ENCODE assay signal across 8 mouse cellular contexts in genomic region chr8:83594167-83595049, GRCm38 (mm10). TPM values are rescaled to one million over a fixed set of nuclear protein-coding genes. Genes with fewer than 3 reads are reported as not detected.
DNase-seq lines count a peak whose midpoint lies in the region; ATAC-seq lines count a peak whose summit lies in the region.

No protein-coding gene starts in this region.

- peak overlapping the region; percentile 92 for H3K4me3 ChIP-seq in intestine, embryonic 14.5 days (ENCODE audit: low read depth, low read length)

- WGBS in intestine, embryonic 14.5 days = under 1% methylated on average over 43 of the region's 43 CpGs

- peak overlapping the region; percentile 88 for H3K4me2 ChIP-seq in intestine, embryonic 14.5 days (ENCODE audit: low read length)

- no peaks in the 10 kb centered on the region for H3K27me3 ChIP-seq in intestine, embryonic 14.5 days (replicated peaks; ENCODE audit: control insufficient read depth, insufficient read depth, low read length)

- H3K9ac ChIP-seq in intestine, embryonic 14.5 days (ENCODE audit: low read length) = peak overlapping the region; percentile 74

- H3K27ac ChIP-seq in intestine, embryonic 14.5 days (ENCODE audit: low read depth) = peak overlapping the region; percentile 91

- ATAC-seq in intestine, embryonic 14.5 days (replicated peaks; ENCODE audit: low FRiP score, low TSS enrichment, low read depth) = peak; percentile 98

- intact Hi-C loops in gastrocnemius, postnatal 14 days (cut with DNase I; ENCODE audit: low total_unique reads) = no loop called here
- intact Hi-C loops in left cerebral cortex, postnatal 14 days (cut with DNase I) = no loop called here

- H3K4me1 ChIP-seq in intestine, embryonic 14.5 days (replicated peaks; ENCODE audit: control insufficient read depth, insufficient read depth, low read length) = peaks cover 26% of the 10 kb centered on the region

- no peaks in the 10 kb centered on the region for H3K9me3 ChIP-seq in intestine, embryonic 14.5 days (ENCODE audit: control insufficient read depth, low read length)

- DNase-seq in adrenal gland, adult (ENCODE audit: inconsistent age in 2 of 2, low spot score in 1 of 2) = peak; percentile 98 to 99
- DNase-seq in embryo, embryonic 10.5 days (ENCODE audit: low spot score) = peak; percentile 99
- DNase-seq in gastrocnemius, postnatal 14 days = peak; percentile 96
- peak; percentile 98 for DNase-seq in intestine, embryonic 14.5 days (ENCODE audit: low spot score)
- DNase-seq in left cerebral cortex, postnatal 14 days (ENCODE audit: low spot score in 2 of 2) = peak; percentile 98 to 99
- DNase-seq in mesoderm, embryonic 11.5 days (ENCODE audit: low read depth, low spot score) = peak; percentile 99
- DNase-seq in right cerebral cortex, postnatal 36 days (ENCODE audit: low spot score in 2 of 2) = peak; percentile 97 to 98
- peak; percentile 100 for DNase-seq in yolk sac, embryonic 10.5 days (ENCODE audit: low spot score)

- H3K36me3 ChIP-seq in intestine, embryonic 14.5 days (ENCODE audit: control insufficient read depth, insufficient read depth, low read length) = 0 out of 2 replicates have a peak, but pooled peaks cover 3% of the 10 kb centered on the region

RNA-seq across cellular contexts. Expression of gene Tecr, which starts 13.4 kb away (rescaled TPM):
- 100 to 1,000 TPM; 474 to 504 TPM for total RNA-seq in gastrocnemius, postnatal 14 days (2021)
- polyA plus RNA-seq in intestine, embryonic 14.5 days (2014; fragmentation: Nextera tagmentation; extraction: Ambion mirVana) = 660 and 684 TPM in 2 replicates
- 100 to 1,000 TPM; 587 to 600 TPM for total RNA-seq in left cerebral cortex, postnatal 14 days (2021)

RNA-seq across cellular contexts. Expression of gene Dnajb1, which starts 13.6 kb away (rescaled TPM):
- total RNA-seq in gastrocnemius, postnatal 14 days (2021) = 1 to 10 TPM; 7.0 to 7.4 TPM
- 46.5 and 48.7 TPM in 2 replicates for polyA plus RNA-seq in intestine, embryonic 14.5 days (2014; fragmentation: Nextera tagmentation; extraction: Ambion mirVana)
- 10 to 100 TPM; 38.4 to 40.0 TPM for total RNA-seq in left cerebral cortex, postnatal 14 days (2021)

RNA-seq across cellular contexts. Expression of gene Ndufb7, which starts 27.9 kb away (rescaled TPM):
- total RNA-seq in gastrocnemius, postnatal 14 days (2021) = 100 to 1,000 TPM; 439 to 462 TPM
- polyA plus RNA-seq in intestine, embryonic 14.5 days (2014; fragmentation: Nextera tagmentation; extraction: Ambion mirVana) = 364 and 372 TPM in 2 replicates
- total RNA-seq in left cerebral cortex, postnatal 14 days (2021) = 100 to 1,000 TPM; 141 to 147 TPM

RNA-seq across cellular contexts. Expression of gene Gipc1, which starts 58.1 kb away (rescaled TPM):
- total RNA-seq in gastrocnemius, postnatal 14 days (2021) = 10 to 100 TPM; 25.4 to 26.6 TPM
- polyA plus RNA-seq in intestine, embryonic 14.5 days (2014; fragmentation: Nextera tagmentation; extraction: Ambion mirVana) = 158 and 160 TPM in 2 replicates
- total RNA-seq in left cerebral cortex, postnatal 14 days (2021) = 100 to 1,000 TPM; 104 to 109 TPM

RNA-seq across cellular contexts. Expression of gene Olfr370, which starts 58.8 kb away (rescaled TPM):
- total RNA-seq in gastrocnemius, postnatal 14 days (2021) = not detected
- not detected in 2 replicates for polyA plus RNA-seq in intestine, embryonic 14.5 days (2014; fragmentation: Nextera tagmentation; extraction: Ambion mirVana)
- total RNA-seq in left cerebral cortex, postnatal 14 days (2021) = not detected

Comparison
In these comparisons a context has a peak if more than half of its experiments do, and no peak if none do; other contexts are left out.
1. Peak in every context shown above with its lines: DNase-seq, ATAC-seq, H3K4me3 ChIP-seq and H3K27ac ChIP-seq.
2. RNA of gene Dnajb1, which starts 13.6 kb away (total RNA-seq): 38.4 to 40.0 TPM in left cerebral cortex, postnatal 14 days; 7.0 to 7.4 TPM in gastrocnemius, postnatal 14 days; every median in the first group is over 4 times any median in the second.